Mouse (Mus musculus): ENCODE results near the gene Bahcc1.

DNA sequence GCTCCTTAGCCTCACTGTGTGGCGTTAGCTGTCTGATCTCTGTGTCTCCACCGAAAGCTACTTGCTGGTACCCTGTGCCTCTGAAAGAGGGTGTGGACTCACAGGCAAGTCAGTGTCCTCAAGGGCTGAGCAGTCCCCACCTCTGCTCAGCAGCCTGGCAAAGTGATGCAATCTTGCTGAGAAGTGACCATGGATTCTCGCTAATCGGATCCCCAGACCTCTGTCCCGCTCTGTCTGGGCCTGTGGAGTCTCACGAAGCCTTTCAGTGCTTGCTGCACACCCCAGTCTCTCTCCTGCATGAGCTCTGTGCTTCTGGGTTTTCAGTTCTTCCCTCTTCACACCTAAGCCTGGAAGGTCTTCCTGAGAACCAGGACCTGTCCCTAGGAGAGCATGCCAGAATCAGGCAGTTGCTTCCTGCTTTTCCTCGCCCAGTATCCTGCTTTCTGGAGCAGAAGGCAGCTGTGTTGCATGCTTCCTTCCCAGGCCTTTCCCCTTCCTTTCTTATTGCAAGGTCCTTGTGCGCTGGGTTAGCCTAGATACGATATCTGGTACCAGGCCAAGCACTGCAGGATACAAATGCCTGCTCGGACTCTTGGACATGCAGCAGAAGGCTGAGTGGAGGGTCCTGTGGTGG lies 15.5 kb downstream of the Bahcc1 start:
- TF ChIP-seq CTCF (IDR thresholded peaks at IDR 0.05; ENCODE audit: extremely low read depth, insufficient read depth, low read length) (no peak), POLR2A (IDR thresholded peaks at IDR 0.05; ENCODE audit: extremely low read depth, insufficient read depth, low read length) (no peak)

Measured in cortical plate, adult 2 months (tissue).